Mouse (Mus musculus): ENCODE measurements at regions not wholly inside any gene's neighbourhood (a gene's known extent, or its start where the extent isn't known, plus 50 kb on each side); places are given as distances from the start of the nearest gene placed in this dataset.

GRCm38 (mm10) chr3:139780054-139780453 is 574.6 kb downstream of the Stpg2 start:
- DNase-seq: no peak
- intact Hi-C loops (cut with DNase I): no loop called here

GRCm38 (mm10) chr3:139783406-139783805 is 577.9 kb downstream of the Stpg2 start:
- no peak for DNase-seq
- intact Hi-C loops (cut with DNase I): no loop called here

- no peak for DNase-seq
- intact Hi-C loops (cut with DNase I): no loop called here
Observed at GRCm38 (mm10) chr3:139786510-139786909, 581.0 kb downstream of the Stpg2 start.

GRCm38 (mm10) chr3:139788854-139789253 is 583.4 kb downstream of the Stpg2 start:
- intact Hi-C loops (cut with DNase I): no loop called here
- DNase-seq: no peak

- intact Hi-C loops (cut with DNase I): no loop called here
- no peak for DNase-seq
Observed at GRCm38 (mm10) chr3:139796685-139797084, 591.2 kb downstream of the Stpg2 start.

- intact Hi-C loops (cut with DNase I): no loop called here
Observed at GRCm38 (mm10) chr3:139799059-139799458, 593.6 kb downstream of the Stpg2 start.

GRCm38 (mm10) chr3:139802716-139803710 is 597.5 kb downstream of the Stpg2 start:
- DNase-seq: peak; percentile 8 to 14
- intact Hi-C loops (cut with DNase I): no loop called here

More at GRCm38 (mm10) chr3:139799059-139799458, 593.6 kb downstream of the Stpg2 start:
- DNase-seq: no peak

- no peak for DNase-seq
- intact Hi-C loops (cut with DNase I): no loop called here
Observed at GRCm38 (mm10) chr3:139828014-139828413, 622.5 kb downstream of the Stpg2 start.

GRCm38 (mm10) chr3:139828581-139828980 is 623.1 kb downstream of the Stpg2 start:
- intact Hi-C loops (cut with DNase I): no loop called here

GRCm38 (mm10) chr3:139832599-139832998 is 627.1 kb downstream of the Stpg2 start:
- intact Hi-C loops (cut with DNase I): no loop called here
- no peak for DNase-seq

More at GRCm38 (mm10) chr3:139828581-139828980, 623.1 kb downstream of the Stpg2 start:
- no peak for DNase-seq

- DNase-seq: no peak
- intact Hi-C loops (cut with DNase I): no loop called here
Observed at GRCm38 (mm10) chr3:139842015-139842414, 636.5 kb downstream of the Stpg2 start.

GRCm38 (mm10) chr3:139842988-139843605 is 637.6 kb downstream of the Stpg2 start:
- intact Hi-C loops (cut with DNase I): no loop called here
- DNase-seq: no peak

- no peak for DNase-seq
- intact Hi-C loops (cut with DNase I): no loop called here
Observed at GRCm38 (mm10) chr3:139844443-139844842, 638.9 kb downstream of the Stpg2 start.

GRCm38 (mm10) chr3:139847826-139848225 is 642.3 kb downstream of the Stpg2 start:
- intact Hi-C loops (cut with DNase I): no loop called here
- DNase-seq: no peak

GRCm38 (mm10) chr3:139859966-139860635 is 654.6 kb downstream of the Stpg2 start:
- no peak for DNase-seq

GRCm38 (mm10) chr3:139860831-139861371 is 655.4 kb downstream of the Stpg2 start:
- no peak for DNase-seq
- intact Hi-C loops (cut with DNase I): no loop called here

More at GRCm38 (mm10) chr3:139859966-139860635, 654.6 kb downstream of the Stpg2 start:
- intact Hi-C loops (cut with DNase I): no loop called here

GRCm38 (mm10) chr3:139866329-139866728 is 660.8 kb downstream of the Stpg2 start:
- no peak for DNase-seq
- intact Hi-C loops (cut with DNase I): no loop called here

GRCm38 (mm10) chr3:139867030-139867429 is 661.5 kb downstream of the Stpg2 start:
- intact Hi-C loops (cut with DNase I): no loop called here
- DNase-seq: no peak

- intact Hi-C loops (cut with DNase I): no loop called here
- no peak for DNase-seq
Observed at GRCm38 (mm10) chr3:139867499-139867898, 662.0 kb downstream of the Stpg2 start.

- intact Hi-C loops (cut with DNase I): no loop called here
- no peak for DNase-seq
Observed at GRCm38 (mm10) chr3:139869779-139870178, 664.3 kb downstream of the Stpg2 start.
